20 mouse cellular contexts compared by ENCODE assay signal in the genomic region with DNA sequence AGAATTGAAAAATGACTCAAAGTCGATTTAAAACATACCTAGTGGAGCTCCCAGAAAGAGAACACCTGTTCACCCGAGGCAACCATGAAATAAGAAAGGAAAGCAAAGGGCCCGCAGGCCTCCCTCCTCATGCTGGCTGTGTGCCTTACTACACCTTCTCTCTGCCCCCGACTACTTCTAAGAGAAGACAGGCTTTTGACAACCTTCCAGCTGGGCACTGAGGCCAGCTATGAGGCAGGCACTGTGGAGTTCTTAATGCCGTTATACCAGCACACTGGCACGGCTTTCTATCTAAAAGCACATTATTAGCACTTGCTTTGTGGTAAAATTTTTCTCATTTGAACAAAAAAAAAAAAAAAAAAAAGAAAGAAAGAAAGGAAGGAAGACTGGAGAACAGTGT.
DNase-seq lines count a peak whose midpoint lies in the region; ATAC-seq and TF ChIP-seq lines count a peak whose summit lies in the region.
"Had no signal": no experiment of that assay in that cellular context is flagged by ENCODE, and none has a peak within 500 bp of the region (broad histone marks: within the 10 kb centered on the region; RNA-seq: fewer than 3 reads in every experiment).

No protein-coding gene starts in this region.

- 55% methylated on average over 6 of the region's 6 CpGs for WGBS in heart, adult 2 months
- WGBS in forebrain, embryonic 16.5 days = 30% methylated on average over 6 of the region's 6 CpGs

- intact Hi-C loops in heart, adult 2 months (cut with DNase I) = no loop called here

- DNase-seq in cerebellum, postnatal 14 days = peak; percentile 13 to 20
- DNase-seq in cerebellum, adult 18-20 months = no peak
- peak; percentile 4 for DNase-seq in heart, postnatal 4 days
- DNase-seq in heart, adult 2 months = no peak
- peak; percentile 18 for DNase-seq in brain, adult 2 months (ENCODE audit: low read depth, low spot score)
- no peak for DNase-seq in kidney, adult 11 months
- DNase-seq: adrenal gland, postnatal 14 days; cerebellum, adult 9-10 months; gastrocnemius, postnatal 36 days; heart, adult 11 months; heart, postnatal 10 days; kidney, adult 9 months had no signal

- H3K36me3 ChIP-seq in heart, adult 2 months (ENCODE audit: control insufficient read depth, insufficient read depth, low read length) = no peaks in the 10 kb centered on the region
- no peaks in the 10 kb centered on the region for H3K36me3 ChIP-seq in forebrain, embryonic 16.5 days (ENCODE audit: control insufficient read depth, insufficient read depth)
- H3K36me3 ChIP-seq: embryonic facial prominence, embryonic 12.5 days; heart, embryonic 10.5 days had no signal

- H3K27me3 ChIP-seq in heart, adult 2 months (ENCODE audit: control insufficient read depth, insufficient read depth, low read length) = no peaks in the 10 kb centered on the region
- no peaks in the 10 kb centered on the region for H3K27me3 ChIP-seq in forebrain, embryonic 16.5 days (replicated peaks; ENCODE audit: control insufficient read depth, insufficient read depth, low read length)
- H3K27me3 ChIP-seq: CH12.LX; embryonic facial prominence, embryonic 12.5 days had no signal

- H3K9me3 ChIP-seq in forebrain, embryonic 16.5 days (ENCODE audit: control insufficient read depth, low read length) = no peaks in the 10 kb centered on the region
- H3K9me3 ChIP-seq: embryonic facial prominence, embryonic 12.5 days; heart, embryonic 10.5 days had no signal

- no peak for TF ChIP-seq EP300 in heart, adult 2 months (IDR thresholded peaks at IDR 0.05; ENCODE audit: insufficient read depth, low read depth, low read length)

- no peak for TF ChIP-seq CTCF in heart, adult 2 months (IDR thresholded peaks at IDR 0.05)

- no peak overlapping the region for H3K9ac ChIP-seq in heart, adult 2 months (ENCODE audit: low read depth, low read length)
- H3K9ac ChIP-seq in forebrain, embryonic 16.5 days (replicated peaks; ENCODE audit: low read depth, low read length) = no peak overlapping the region
- H3K9ac ChIP-seq: embryonic facial prominence, embryonic 12.5 days; hindbrain, embryonic 14.5 days had no signal

- peak; percentile 65; the same call in 1 of the 2 replicates for ATAC-seq in forebrain, embryonic 16.5 days
- ATAC-seq: activated CD4-positive, CD25-positive, alpha-beta regulatory T cell, adult 4 months; intestine, postnatal 0 days; Patski had no signal

- no peak for TF ChIP-seq POLR2A in heart, adult 2 months (IDR thresholded peaks at IDR 0.05; ENCODE audit: insufficient read depth, low read depth, low read length)

- no peak overlapping the region for H3K4me2 ChIP-seq in forebrain, embryonic 16.5 days (ENCODE audit: low read length)
- H3K4me2 ChIP-seq: embryonic facial prominence, embryonic 12.5 days; hindbrain, embryonic 14.5 days had no signal

- H3K27ac ChIP-seq in heart, adult 2 months = no peak overlapping the region
- H3K27ac ChIP-seq in forebrain, embryonic 16.5 days (ENCODE audit: low read length) = no peak overlapping the region
- H3K27ac ChIP-seq: embryonic facial prominence, embryonic 12.5 days; heart, embryonic 10.5 days; hindbrain, embryonic 14.5 days had no signal

- no peaks in the 10 kb centered on the region for H3K79me2 ChIP-seq in heart, adult 2 months (replicated peaks; ENCODE audit: control insufficient read depth, insufficient read depth, low read length)

- H3K4me1 ChIP-seq in heart, adult 2 months (ENCODE audit: control insufficient read depth, insufficient read depth, low read length) = no peaks in the 10 kb centered on the region
- H3K4me1 ChIP-seq in forebrain, embryonic 16.5 days (replicated peaks; ENCODE audit: control insufficient read depth, insufficient read depth, low read length) = peaks cover 2% of the 10 kb centered on the region
- H3K4me1 ChIP-seq: embryonic facial prominence, embryonic 12.5 days; heart, embryonic 10.5 days had no signal

- H3K4me3 ChIP-seq in heart, adult 2 months = no peak overlapping the region
- H3K4me3 ChIP-seq in forebrain, embryonic 16.5 days (replicated peaks; ENCODE audit: low read length) = no peak overlapping the region
- H3K4me3 ChIP-seq: embryonic facial prominence, embryonic 12.5 days; heart, embryonic 10.5 days had no signal

Comparison
In these comparisons a context has a peak if more than half of its experiments do, and no peak if none do; other contexts are left out.
1. DNase-seq: peak in cerebellum, postnatal 14 days (2 of 2), heart, postnatal 4 days (single experiment) and brain, adult 2 months (single experiment); none in cerebellum, adult 18-20 months (0 of 2), heart, adult 2 months (0 of 2) and kidney, adult 11 months (single experiment).